In the genomic region with DNA sequence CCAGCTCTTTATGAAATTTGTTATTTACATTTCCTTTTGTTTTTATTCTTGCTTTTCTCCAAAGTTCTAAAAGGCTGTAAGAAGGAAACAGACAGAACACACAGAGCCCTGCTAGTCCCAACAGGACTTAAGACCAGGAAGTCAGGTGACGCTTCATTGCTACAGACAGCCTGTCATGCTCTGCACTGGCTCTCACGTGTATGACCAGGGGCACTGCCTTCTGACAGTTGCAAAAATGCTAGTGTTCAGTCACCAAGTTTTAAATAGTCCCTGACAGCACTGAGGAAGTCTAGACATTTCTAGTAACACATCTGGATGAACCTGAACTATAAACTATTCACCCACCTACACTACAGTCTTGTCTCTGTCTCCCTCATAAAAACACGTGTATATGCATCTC, we compare ENCODE assay signal across 9 mouse cellular contexts. TPM values are rescaled to one million over a fixed set of nuclear protein-coding genes. Genes with fewer than 3 reads are reported as not detected.
A peak's percentile ranks its signal among the peaks of the same experiment; 100 is the strongest.
DNase-seq lines count a peak whose midpoint lies in the region; ATAC-seq and TF ChIP-seq lines count a peak whose summit lies in the region.
"Had no signal": no experiment of that assay in that cellular context is flagged by ENCODE, and none has a peak within 500 bp of the region (broad histone marks: within the 10 kb centered on the region; RNA-seq: fewer than 3 reads in every experiment).

No protein-coding gene starts in this region.

- H3K4me1 ChIP-seq in lung, postnatal 0 days (ENCODE audit: insufficient read depth, low read depth, low read length) = peaks cover 17% of the 10 kb centered on the region; the same call in 1 of the 2 replicates
- H3K4me1 ChIP-seq: stomach, embryonic 15.5 days had no signal

- intact Hi-C loops in left cerebral cortex, postnatal 36 days (cut with DNase I) = loop anchor here (2.0 kb wide), 1 partner anchor 128 kb away; no protein-coding TSS in a partner anchor

- H3K4me3 ChIP-seq in lung, postnatal 0 days (ENCODE audit: low read depth, low read length) = no peak overlapping the region
- H3K4me3 ChIP-seq: liver, embryonic 13.5 days; stomach, embryonic 15.5 days had no signal

- H3K9ac ChIP-seq in lung, postnatal 0 days (replicated peaks; ENCODE audit: low read depth) = no peak overlapping the region
- H3K9ac ChIP-seq: liver, embryonic 13.5 days; stomach, embryonic 15.5 days had no signal

- POLR2A ChIA-PET in Patski (lab: Charles Lee) = no interaction called here

- CTCF ChIA-PET in Patski (lab: Charles Lee) = interaction anchor here (1.3 to 6.9 kb wide), 7 partner anchors 20 to 131 kb away, joined by 4 to 59 read pairs (median 5); no protein-coding TSS in a partner anchor

- peak; percentile 37 for ATAC-seq in Patski
- peak; percentile 68 for ATAC-seq in lung, postnatal 0 days

- no peak for TF ChIP-seq CTCF in Patski (IDR thresholded peaks at IDR 0.05)
- TF ChIP-seq CTCF in lung, postnatal 0 days (IDR thresholded peaks at IDR 0.05) = no peak

- in situ Hi-C loops in Patski (cut with MboI; ENCODE audit: low pct_unique_long_range_greater_than_20kb) = no loop called here

- no peaks in the 10 kb centered on the region for H3K27me3 ChIP-seq in Patski
- H3K27me3 ChIP-seq in lung, postnatal 0 days (replicated peaks; ENCODE audit: insufficient read depth, low read length) = no peaks in the 10 kb centered on the region
- H3K27me3 ChIP-seq: liver, embryonic 13.5 days; stomach, embryonic 15.5 days had no signal

- 29% methylated on average over 3 of the region's 3 CpGs for WGBS in lung, postnatal 0 days

- peak; percentile 23 for DNase-seq in kidney, postnatal 14 days
- no peak for DNase-seq in kidney, postnatal 4 days
- DNase-seq in A20 (ENCODE audit: low read depth, low spot score) = peak; percentile 81
- no peak for DNase-seq in Patski (ENCODE audit: low read depth, low spot score)
- DNase-seq in lung, postnatal 0 days (ENCODE audit: low spot score) = peak; percentile 72
- no peak for DNase-seq in cerebellum, adult 11-12 months
- DNase-seq in left cerebral cortex, postnatal 36 days (ENCODE audit: low spot score in 2 of 2) = no peak

- no peaks in the 10 kb centered on the region for H3K9me3 ChIP-seq in lung, postnatal 0 days (ENCODE audit: low read length)
- H3K9me3 ChIP-seq: liver, embryonic 13.5 days; stomach, embryonic 15.5 days had no signal

- 0 out of 2 replicates have a peak overlapping the region, but pooled peaks have one; percentile 22 for H3K4me2 ChIP-seq in lung, postnatal 0 days (replicated peaks; ENCODE audit: low read depth, low read length)
- H3K4me2 ChIP-seq: liver, embryonic 13.5 days; stomach, embryonic 15.5 days had no signal

- TF ChIP-seq EP300 in lung, postnatal 0 days (IDR thresholded peaks at IDR 0.05) = no peak

- H3K36me3 ChIP-seq in lung, postnatal 0 days (ENCODE audit: insufficient read depth, low read length) = no peaks in the 10 kb centered on the region
- H3K36me3 ChIP-seq: liver, embryonic 13.5 days had no signal

- peak overlapping the region; percentile 43; the same call in 1 of the 2 replicates for H3K27ac ChIP-seq in lung, postnatal 0 days (ENCODE audit: low read length)
- H3K27ac ChIP-seq: liver, embryonic 13.5 days; stomach, embryonic 15.5 days had no signal

RNA-seq across cellular contexts. Expression of gene Slc23a2, which starts 34.2 kb away (rescaled TPM):
- polyA plus RNA-seq in Patski (2021) = 19.7 TPM
- polyA plus RNA-seq in lung, postnatal 0 days (2015; fragmentation: Nextera tagmentation; extraction: Ambion mirVana) = 26.6 and 35.8 TPM in 2 replicates
- 100 to 1,000 TPM; 150 to 153 TPM for total RNA-seq in left cerebral cortex, postnatal 36 days (2021)

Comparison
In these comparisons a context has a peak if more than half of its experiments do, and no peak if none do; other contexts are left out.
1. DNase-seq: peak in kidney, postnatal 14 days (single experiment), A20 (single experiment) and lung, postnatal 0 days (single experiment); none in kidney, postnatal 4 days (0 of 2), Patski (single experiment), cerebellum, adult 11-12 months (single experiment) and left cerebral cortex, postnatal 36 days (0 of 2).